Mouse (Mus musculus) left cerebral cortex, adult 18-20 months (tissue): ENCODE measurements at regions not wholly inside any gene's neighbourhood (a gene's known extent, or its start where the extent isn't known, plus 50 kb on each side); places are given as distances from the start of the nearest gene placed in this dataset.

Experiments
- DNase-seq, 2 experiments: peaks; one replicate each; pipeline ENCODE4 v3.0.0; 2021 to 2022; ENCODE audit warnings: low spot score in 2 of 2, mixed read lengths in 1 of 2

DNA sequence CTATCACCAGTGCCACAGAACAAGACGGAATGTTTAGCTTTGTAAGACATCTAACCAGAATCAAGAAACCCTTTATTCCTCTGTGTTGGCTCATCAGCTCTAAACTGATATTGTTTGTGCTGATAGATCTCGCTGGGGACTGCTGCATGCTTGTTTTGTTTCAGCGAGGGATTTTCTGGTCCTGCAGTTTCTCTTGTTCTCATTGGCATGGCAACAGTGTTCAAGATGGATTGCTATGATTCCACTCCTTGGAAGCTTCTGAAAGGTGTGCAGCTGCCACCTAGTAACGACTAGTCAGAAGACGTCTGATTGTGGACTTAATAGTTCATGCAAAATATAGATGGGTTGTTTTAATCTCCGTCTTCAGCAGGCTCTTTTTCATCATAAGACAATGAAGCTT lies 591.2 kb downstream of the Sorcs1 start:
- DNase-seq = no peak

DNA sequence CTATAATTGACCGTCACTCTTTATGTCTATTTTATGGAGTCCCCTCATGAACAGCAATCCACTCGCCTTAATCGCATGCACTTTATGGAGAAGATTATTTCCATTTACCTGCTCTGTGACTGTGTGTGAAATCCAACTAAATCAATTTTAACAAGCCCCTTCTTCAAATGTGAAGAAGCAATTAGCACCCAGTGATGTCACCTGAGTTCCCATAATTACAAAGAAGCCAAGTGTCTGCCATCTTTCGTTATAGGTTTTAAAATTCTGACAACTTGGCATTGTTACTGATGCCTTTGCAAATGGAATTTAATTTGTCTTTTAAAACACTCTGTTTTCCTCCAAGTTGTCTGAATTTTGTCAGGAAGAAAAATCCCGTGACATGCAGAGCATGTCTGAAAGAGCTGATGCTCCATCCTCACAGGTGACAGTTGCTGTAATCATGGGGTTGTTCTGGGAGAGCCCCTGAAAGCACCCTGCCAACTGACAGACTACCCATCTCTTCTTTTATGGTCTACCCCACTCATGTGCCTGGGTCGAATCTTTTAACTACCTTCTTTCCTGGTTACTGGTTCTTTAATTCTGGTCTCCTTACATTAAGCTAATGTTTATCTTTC lies 600.9 kb downstream of the Sorcs1 start:
- no peak for DNase-seq

GRCm38 (mm10) chr19:50060448-50060847 lies 618.0 kb downstream of the Sorcs1 start:
- no peak for DNase-seq

GRCm38 (mm10) chr19:50052910-50053309 lies 625.5 kb downstream of the Sorcs1 start:
- DNase-seq = no peak

- DNase-seq = no peak
These were observed 632.7 kb downstream of the Sorcs1 start for GRCm38 (mm10) chr19:50045761-50046160.

GRCm38 (mm10) chr19:50013659-50014058 lies 664.8 kb downstream of the Sorcs1 start:
- peak; percentile 24 to 57 for DNase-seq

- DNase-seq = no peak
These were observed 673.2 kb downstream of the Sorcs1 start for GRCm38 (mm10) chr19:50005248-50005647.

GRCm38 (mm10) chr19:49985826-49986225 lies 692.6 kb downstream of the Sorcs1 start:
- no peak for DNase-seq

DNA sequence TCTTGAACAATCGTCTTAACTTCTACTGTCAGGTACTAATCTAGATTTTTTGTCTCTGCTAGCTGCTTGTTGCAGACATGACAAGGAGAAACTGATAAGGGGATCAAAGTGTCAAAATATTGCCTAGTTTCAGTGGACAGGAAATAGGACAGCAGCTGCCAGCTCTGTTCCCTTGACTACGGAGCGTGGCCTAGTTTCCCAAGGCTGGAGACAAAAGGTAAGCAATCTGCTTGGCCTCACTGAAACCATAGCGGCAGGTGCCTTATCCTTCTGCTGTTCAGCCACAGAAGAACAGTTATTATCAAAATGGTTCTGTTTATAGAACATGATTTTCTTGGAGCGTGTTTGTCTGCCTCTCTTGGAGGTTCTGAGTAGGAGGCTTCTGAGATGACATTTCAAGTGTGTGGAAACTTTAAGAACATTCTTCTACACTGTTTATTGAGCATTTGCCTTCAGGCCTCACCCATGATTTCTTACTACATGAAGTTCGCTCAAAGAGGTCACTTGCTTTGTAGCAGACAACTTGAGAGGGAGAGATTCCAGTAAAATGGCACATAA lies 712.1 kb downstream of the Sorcs1 start:
- DNase-seq = peak in 1 of 2 experiments; percentile 8

DNA sequence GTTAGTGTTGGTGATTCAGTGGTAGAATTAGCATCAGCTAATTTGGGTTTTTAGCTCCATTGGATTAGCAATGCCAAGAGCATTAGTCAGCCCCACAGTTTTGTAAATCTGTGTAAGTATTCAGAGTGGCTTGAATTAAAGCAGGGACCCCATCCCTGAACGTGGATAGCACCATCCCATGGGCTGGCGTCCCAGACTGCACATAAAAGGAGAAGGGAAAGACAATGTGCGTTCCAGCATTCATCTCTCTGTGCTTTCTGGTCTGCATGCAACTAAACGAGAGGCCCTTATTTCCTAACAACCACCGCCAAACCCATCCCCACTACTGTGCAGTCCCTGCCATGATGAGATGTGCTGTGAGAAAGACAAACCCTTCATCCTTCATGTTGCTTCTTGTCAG lies 713.8 kb downstream of the Sorcs1 start:
- DNase-seq = no peak

- DNase-seq = no peak
These were observed 719.9 kb downstream of the Sorcs1 start for GRCm38 (mm10) chr19:49958517-49958916.

GRCm38 (mm10) chr19:49931202-49931601 lies 747.2 kb downstream of the Sorcs1 start:
- no peak for DNase-seq

DNA sequence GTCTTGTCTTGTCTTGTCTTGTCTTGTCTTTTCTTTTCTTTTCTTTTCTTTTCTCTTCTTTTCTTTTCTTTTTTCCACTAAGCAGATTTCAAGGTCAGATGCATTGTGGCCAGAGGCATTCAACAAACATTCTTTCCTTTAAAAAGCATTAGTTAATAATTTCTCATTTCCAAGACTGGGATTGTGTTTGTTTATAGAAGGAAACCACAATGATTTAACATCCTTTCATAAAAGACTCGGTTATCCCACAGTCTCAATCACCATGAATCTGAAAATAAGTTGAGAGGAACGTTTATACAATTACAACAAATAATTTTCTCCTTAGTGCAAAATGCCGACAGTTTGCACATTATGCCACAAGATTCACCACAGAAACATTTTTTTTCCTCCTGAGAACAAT lies 766.7 kb downstream of the Sorcs1 start:
- no peak for DNase-seq

GRCm38 (mm10) chr19:49880241-49880640 lies 798.2 kb downstream of the Sorcs1 start:
- no peak for DNase-seq

DNA sequence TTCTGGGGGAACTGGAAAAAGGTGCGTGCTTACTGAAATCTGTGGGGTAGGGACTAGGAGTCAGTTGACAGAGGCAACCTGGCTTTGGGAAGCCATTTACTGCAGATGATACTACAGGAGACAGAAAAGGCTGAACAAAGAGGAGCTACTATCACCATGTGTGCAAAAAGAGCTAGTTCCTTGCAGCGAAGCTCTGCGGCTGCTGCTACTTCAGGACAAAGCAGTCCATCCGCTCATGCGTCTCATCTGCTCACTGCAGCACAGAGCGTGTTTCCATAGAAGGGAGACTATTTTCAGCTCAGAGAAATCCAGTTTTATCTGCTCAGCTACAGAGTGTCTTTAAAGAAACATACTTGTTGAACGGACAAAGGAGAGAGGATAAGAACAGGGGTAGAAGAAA lies 817.7 kb downstream of the Sorcs1 start:
- DNase-seq = peak; percentile 4 to 25

DNA sequence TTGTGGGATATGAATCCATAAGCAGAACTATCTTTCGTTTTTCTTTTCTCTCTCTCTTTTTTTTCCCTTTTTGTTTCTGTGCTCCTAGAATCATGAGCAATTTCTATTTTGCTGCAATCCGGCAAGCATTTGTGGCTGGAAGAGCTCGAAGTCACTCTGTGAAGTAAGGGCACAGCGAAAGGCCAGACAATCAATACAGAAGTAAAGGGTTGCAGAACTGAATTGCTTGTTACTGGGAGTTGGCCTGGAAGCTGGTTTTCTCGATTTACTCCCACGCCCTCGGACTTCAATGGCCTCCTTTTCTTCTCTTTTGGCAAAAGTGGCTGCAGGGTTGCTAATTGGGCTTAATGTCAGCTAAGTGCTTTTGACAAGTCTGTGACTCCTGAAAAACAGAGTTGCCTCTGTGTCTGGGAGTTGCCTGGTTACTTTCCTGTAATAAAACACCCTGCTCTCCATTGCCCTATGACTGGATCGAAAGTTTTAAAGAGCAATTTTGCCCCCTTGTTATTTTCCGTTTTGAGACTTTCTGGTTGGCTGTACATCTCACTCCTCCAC lies 822.9 kb downstream of the Sorcs1 start:
- DNase-seq = no peak

DNA sequence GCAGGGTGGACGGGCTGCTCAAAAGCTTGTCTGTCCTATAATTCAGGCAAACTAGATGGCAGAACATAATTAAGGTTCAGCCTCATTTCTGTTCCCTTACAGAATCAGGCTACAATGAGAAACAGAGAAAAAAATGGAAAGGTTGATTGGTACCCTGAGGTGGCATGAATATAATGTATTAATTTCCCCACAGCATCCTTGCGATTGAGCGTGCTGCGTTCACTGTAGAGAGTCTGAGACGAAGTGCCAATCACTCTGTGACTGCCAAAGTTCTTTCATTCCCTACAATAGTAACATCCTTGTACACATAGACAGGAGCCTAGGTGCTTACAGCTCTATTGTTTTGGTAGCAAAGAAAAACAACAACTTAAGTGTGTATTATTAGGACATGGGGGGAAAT lies 836.5 kb downstream of the Sorcs1 start:
- no peak for DNase-seq

DNA sequence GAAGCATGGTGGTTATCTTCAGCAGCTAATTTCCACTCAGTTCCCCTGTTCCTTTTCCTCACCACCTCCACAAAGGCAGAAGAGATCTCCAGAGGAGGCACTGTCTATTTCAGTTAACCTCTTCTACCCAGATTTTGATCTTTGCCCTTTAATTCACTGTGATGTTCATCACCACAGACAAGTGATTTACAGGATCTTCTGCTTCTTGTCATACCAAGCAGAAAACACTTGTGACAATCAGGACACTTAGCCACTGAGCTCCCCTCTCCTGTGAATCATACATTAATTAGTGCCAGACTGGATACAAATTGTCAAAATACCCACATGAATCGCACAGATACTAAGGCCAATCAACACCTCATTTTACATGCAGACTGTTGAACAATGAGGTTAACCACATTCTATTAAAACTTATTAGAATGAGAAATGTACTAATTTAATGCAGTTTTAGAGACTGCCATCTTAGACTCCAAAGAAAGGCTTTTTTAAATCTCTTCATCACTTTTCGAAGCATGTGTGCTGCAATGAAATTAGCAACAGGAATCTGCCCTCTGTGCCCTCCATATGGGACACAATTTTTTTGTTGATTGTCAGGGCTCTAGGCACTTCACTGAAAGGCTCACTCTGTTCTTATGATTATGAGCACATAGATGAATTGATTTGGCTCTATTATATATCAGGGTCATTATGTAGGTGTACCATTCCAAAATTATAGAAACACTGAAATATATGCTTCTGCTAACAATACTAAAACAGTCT lies 839.1 kb downstream of the Sorcs1 start:
- no peak for DNase-seq

GRCm38 (mm10) chr19:49830918-49831317 lies 847.5 kb downstream of the Sorcs1 start:
- DNase-seq = no peak

DNA sequence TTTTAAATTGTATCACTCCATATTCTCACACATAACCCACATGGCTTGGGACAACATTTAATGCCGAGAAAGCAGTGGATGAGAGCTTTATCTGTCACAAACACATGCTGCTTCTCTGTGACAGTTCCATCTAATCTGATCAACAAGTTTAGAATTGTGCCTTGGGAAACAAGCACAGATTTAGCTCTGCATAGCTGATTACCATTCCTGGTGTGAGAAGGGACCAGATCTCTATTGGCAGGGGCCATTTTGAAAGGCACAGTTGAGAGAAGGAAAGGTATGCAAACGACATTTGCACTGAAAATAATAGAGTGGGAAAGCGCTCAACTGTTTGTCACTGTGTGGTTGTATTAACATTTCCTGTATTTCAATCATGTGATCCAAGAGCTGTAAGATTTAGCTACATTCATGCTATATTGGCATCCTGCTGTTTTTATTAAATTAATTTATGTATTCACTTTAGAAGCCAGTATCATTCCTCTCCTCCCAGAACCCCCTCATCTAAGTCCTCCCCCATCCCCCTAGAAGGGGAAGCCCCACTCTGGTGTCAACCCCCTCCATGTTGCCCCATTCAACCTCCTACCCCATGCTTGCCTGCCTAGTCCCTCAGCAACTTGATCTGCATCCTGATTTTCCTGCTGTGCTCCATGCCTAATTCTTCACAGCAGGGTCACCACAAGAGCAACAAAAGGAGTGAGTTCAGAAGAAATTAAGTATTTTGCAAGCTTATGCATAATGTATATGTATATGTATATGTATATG lies 872.6 kb downstream of the Sorcs1 start:
- no peak for DNase-seq
